Mouse (Mus musculus): ENCODE results near the gene Apoa4.

Apoa4 gene

GRCm38 (mm10) chr9:46274494-46274893 is 34.0 kb downstream of the Apoa4 start:
- DNase-seq (ENCODE audit: low spot score): no peak

- peak; percentile 94 for DNase-seq (ENCODE audit: low spot score)
Measured at GRCm38 (mm10) chr9:46282631-46283436, 42.3 kb downstream of the Apoa4 start, which contains the start of gene Bud13. TSS of gene Bud13 (plus strand) at chr9:46283008.
